Mouse (Mus musculus) liver, embryonic 14.5 days (tissue): ENCODE measurements around the gene Ttyh3.

ENCODE experiments used
- CTCF ChIP-seq: IDR thresholded peaks from 2 replicates; pipeline ENCODE4 v1.5.1; 2016; ENCODE audit warnings: antibody characterized with exemption, low read depth, control low read depth
- EP300 ChIP-seq: IDR thresholded peaks from 2 replicates; pipeline ENCODE4 v1.6.1; 2016; ENCODE audit warnings: antibody characterized with exemption, low read depth

GRCm38 (mm10) chr5:140608634-140609015, 40.2 kb downstream of the Ttyh3 start:
- TF ChIP-seq CTCF (no peak), EP300 (no peak)
